Mouse (Mus musculus) liver, adult 2 months (tissue): ENCODE results near the gene Atxn1l. TPM values are rescaled to one million over a fixed set of nuclear protein-coding genes. Genes with fewer than 3 reads are reported as not detected.

ENCODE experiments used
- DNase-seq: peaks from one replicate; pipeline ENCODE4 v3.0.0-alpha.2; 2011; ENCODE audit warnings: low read depth, low spot score; ENCODE audit errors: extremely low read depth
- H3K27ac ChIP-seq: fragments of 200-500 bp; replicated peaks from 2 replicates; pipeline ENCODE4 v1.5.1; 2012; ENCODE audit warnings: low read depth, mild to moderate bottlenecking, control low read depth, inconsistent platforms, low read length; ENCODE audit not compliant: insufficient read depth
- H3K27me3 ChIP-seq: fragments of 200-500 bp; 2 replicates; pipeline ENCODE4 v1.6.1; 2012; ENCODE audit warnings: mild to moderate bottlenecking, moderate library complexity, low read length, inconsistent platforms; ENCODE audit not compliant: control insufficient read depth, insufficient read depth
- H3K36me3 ChIP-seq: fragments of 200-500 bp; 2 replicates; pipeline ENCODE4 v1.6.1; 2012; ENCODE audit warnings: low read length, inconsistent platforms; ENCODE audit not compliant: control insufficient read depth, insufficient read depth
- H3K4me1 ChIP-seq: fragments of 200-500 bp; 2 replicates; pipeline ENCODE4 v1.6.1; 2011; ENCODE audit warnings: low read length; ENCODE audit not compliant: control insufficient read depth, insufficient read depth
- H3K4me3 ChIP-seq: fragments of 200-500 bp; 2 replicates; pipeline ENCODE4 v1.5.1; 2011; ENCODE audit warnings: low read depth, mild to moderate bottlenecking, control low read depth, low read length, moderate library complexity; ENCODE audit not compliant: insufficient read depth
- H3K79me2 ChIP-seq: fragments of 200-500 bp; 2 replicates; pipeline ENCODE4 v1.6.1; 2012; ENCODE audit warnings: inconsistent platforms, mild to moderate bottlenecking, low read length, moderate library complexity; ENCODE audit not compliant: control insufficient read depth, insufficient read depth
- H3K9ac ChIP-seq: fragments of 200-500 bp; 2 replicates; pipeline ENCODE4 v1.6.1; 2012; ENCODE audit warnings: low read depth, mild to moderate bottlenecking, control low read depth, inconsistent platforms, low read length
- CTCF ChIP-seq: fragments of 200-500 bp; IDR thresholded peaks from 2 replicates; pipeline ENCODE4 v1.5.1; 2011; ENCODE audit warnings: low read depth, low read length, control low read depth
- POLR2A ChIP-seq: fragments of 200-500 bp; IDR thresholded peaks from 2 replicates; pipeline ENCODE4 v1.6.1; 2011; ENCODE audit warnings: low read length, control low read depth; ENCODE audit not compliant: insufficient read depth; ENCODE audit errors: extremely low read depth
- WGBS: fragments of 180-500 bp; shearing (Covaris S2); methylation state at CpG from one replicate; pipeline ENCODE4 v1.1.7; 2018; 5-methylcytosine and 5-hydroxymethylcytosine counted together
- polyA plus RNA-seq: library from polyadenylated mRNA; depleted of rRNA; stranded (reverse); fragments of >200 nt; gene quantifications from 2 replicates; pipeline ENCODE4 v1.2.3, GENCODE M21; 2012
- total RNA-seq: library from RNA; depleted of rRNA; stranded (reverse); fragments of >200 nt; gene quantifications from 2 replicates; pipeline ENCODE4 v1.2.3, GENCODE M21; 2014

The Atxn1l gene
- total and polyA plus RNA-seq, 2 experiments, result 6.2 to 6.3 TPM

DNA sequence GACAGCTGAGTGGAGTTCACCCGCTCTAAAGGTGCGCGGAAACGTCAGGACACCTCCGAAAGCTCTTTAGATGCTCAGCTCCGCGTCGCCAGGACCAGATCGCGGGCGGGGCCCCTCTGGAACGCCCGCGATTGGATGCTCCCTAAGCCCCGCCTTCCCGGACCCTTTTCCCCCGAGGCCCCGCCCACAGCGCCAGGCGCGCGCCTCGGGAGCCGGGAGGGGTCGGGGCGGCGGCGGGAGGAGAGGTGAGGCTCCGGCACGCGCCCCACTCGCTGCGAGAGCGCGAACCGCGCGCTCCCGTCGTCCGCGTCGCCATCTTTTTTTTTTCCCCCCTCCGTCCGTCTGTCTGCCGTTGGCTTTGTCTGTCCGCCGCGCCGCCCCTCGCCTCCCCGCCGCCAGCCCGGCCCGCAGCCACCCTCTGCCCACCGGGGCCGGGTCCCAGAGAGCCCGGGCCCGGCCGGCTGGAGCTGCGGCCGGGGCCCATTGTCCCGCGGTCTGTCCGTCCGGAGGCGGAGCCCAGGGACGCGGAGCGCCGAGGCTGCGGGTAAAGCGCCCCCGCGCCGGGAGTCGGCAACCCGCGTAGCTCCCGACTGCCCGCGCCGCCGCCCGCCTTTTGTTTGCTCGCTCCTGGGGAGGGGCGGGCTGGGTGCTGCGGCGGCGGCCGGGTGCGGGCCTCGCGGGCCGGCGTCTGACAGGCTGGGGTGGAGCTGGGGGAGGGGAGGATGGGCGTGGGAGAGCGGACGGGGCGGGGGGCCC is 32.0 kb downstream of the Atxn1l start, which contains the start of gene Zfp821:
TSS of gene Zfp821 (plus strand) at position 227 of the 756 bp plus-strand sequence.
- Histone ChIP-seq H3K4me3 (peak within 1 kb of the TSS; percentile 80), H3K27me3 (no peaks in the 10 kb centered on the region), H3K9ac (peak within 1 kb of the TSS; percentile 96), H3K4me1 (peaks cover 4% of the 10 kb centered on the region), H3K79me2 (no peaks in the 10 kb centered on the region), H3K36me3 (peaks cover 7% of the 10 kb centered on the region; the same call in 1 of the 2 replicates), H3K27ac (no peak within 1 kb of the TSS)
- TF ChIP-seq CTCF (no peak), POLR2A (peak; percentile 25; the same call in 1 of the 2 replicates)
- DNase-seq, result peak; percentile 43
- under 1% methylated on average over 83 of the region's 100 CpGs for WGBS

DNA sequence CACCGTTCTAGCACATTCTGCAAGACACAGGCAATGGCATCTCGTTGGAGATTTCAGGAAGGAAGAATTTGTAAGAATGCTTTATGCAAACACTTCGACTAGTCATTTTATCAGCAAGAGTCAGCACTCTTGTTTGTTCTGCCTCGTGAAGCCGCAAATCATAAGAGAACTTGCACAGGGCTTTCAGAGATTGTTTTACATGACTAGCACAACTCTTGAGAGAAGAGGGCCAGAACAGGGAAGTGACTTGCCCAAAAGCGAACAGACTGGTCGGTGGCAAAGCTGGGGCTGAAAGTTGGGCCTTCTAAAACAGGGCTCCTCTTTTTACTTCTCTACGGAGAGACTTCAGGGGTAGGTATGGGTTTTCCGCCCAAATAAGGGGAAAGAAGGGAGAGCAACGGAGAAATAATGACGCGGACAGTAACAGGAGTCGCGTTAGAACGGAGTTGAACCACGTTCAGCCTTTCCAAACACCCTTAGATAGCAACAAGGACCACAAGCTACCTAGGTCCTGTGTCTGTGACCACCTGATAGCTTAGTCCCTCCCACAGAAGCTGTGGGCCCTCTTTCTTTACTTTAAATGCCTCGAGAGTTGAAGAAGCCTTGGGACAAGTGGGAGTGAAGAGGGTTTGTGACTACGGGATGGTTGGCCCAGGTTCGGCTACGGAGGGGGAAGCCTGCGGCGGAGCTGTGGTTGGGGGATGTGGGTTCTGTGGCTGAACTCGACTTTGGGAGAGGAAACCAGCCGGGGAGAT is 32.8 kb downstream of the Atxn1l start:
- no peaks in the 10 kb centered on the region for H3K79me2 ChIP-seq
- peak overlapping the region; percentile 80 for H3K4me3 ChIP-seq
- WGBS, result 16% methylated on average over 24 of the region's 24 CpGs
- H3K9ac ChIP-seq, result no peak overlapping the region
- peaks cover 4% of the 10 kb centered on the region for H3K4me1 ChIP-seq
- no peak for DNase-seq
- H3K36me3 ChIP-seq, result peaks cover 3% of the 10 kb centered on the region; the same call in 1 of the 2 replicates
- H3K27me3 ChIP-seq, result no peaks in the 10 kb centered on the region
- no peak for TF ChIP-seq POLR2A
- TF ChIP-seq CTCF, result no peak
- no peak overlapping the region for H3K27ac ChIP-seq

DNA sequence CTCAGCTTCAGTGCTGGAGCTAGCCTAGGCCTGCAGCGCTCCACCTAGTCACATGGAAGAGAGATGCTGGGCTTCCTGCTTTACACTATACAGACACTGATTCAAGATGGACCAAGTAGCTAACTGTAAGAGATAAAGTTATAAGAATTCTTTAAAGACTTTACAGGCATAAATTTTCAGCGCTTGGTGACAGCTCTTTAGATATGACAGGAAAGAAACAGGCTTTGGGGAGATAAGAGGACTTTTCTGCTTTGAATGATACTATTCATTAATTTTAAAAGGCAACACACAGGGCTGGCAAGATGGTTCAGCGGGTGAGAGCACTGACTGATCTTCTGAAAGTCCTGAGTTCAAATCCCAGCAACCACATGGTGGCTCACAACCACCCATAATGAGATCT is 39.1 kb downstream of the Atxn1l start:
- no peak for DNase-seq
- Histone ChIP-seq H3K79me2 (no peaks in the 10 kb centered on the region), H3K4me3 (no peak overlapping the region), H3K4me1 (no peaks in the 10 kb centered on the region), H3K27me3 (no peaks in the 10 kb centered on the region), H3K9ac (no peak overlapping the region), H3K27ac (no peak overlapping the region), H3K36me3 (no peaks in the 10 kb centered on the region)
- WGBS, result 81% methylated on average over 3 of the region's 3 CpGs
- TF ChIP-seq POLR2A (no peak), CTCF (no peak)

DNA sequence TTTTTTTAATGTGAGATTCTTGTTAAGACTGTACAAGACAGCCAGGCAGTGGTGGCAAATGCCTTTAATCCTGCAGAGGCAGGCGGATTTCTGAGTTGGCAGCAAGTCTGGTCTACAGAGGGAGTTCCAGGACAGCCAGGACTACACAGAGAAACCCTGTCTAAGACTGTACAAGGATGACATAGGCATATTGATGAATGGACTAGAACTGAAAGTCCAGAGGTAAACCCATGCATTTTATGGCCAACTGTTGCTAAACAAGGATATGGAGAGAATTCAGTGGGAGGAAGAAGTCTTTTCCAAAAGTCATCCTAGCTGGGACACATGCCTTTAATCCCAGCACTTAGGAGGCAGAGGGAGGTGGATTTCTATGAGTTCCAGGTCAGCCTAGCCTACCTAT is 39.8 kb downstream of the Atxn1l start:
- no peaks in the 10 kb centered on the region for H3K27me3 ChIP-seq
- no peaks in the 10 kb centered on the region for H3K4me1 ChIP-seq
- H3K4me3 ChIP-seq, result no peak overlapping the region
- DNase-seq, result no peak
- H3K27ac ChIP-seq, result no peak overlapping the region
- peaks cover 3% of the 10 kb centered on the region; the same call in 1 of the 2 replicates for H3K79me2 ChIP-seq
- no peak overlapping the region for H3K9ac ChIP-seq
- TF ChIP-seq POLR2A (no peak), CTCF (no peak)
- H3K36me3 ChIP-seq, result no peaks in the 10 kb centered on the region
- WGBS, result 87% methylated on average over 1 of the region's 1 CpGs

DNA sequence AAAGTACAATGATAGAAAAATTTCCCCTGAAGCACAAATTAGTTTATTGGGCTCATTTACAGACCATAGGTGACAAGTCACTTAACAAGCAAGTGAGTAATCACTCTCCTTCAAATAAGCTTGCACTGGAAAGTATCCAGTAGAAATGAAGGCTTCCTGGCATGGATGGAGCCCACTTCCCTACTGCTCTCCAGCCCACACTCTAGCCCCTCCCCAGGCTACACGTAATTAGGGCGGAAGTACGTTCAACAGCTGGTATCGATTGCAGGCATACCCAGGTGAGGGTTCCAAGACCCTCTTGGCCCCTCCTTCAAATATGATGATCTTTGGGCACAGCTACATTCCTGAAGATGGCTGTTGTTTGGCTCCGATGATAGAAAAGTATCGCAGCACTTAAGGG is 43.4 kb downstream of the Atxn1l start:
- 81% methylated on average over 6 of the region's 6 CpGs for WGBS
- H3K79me2 ChIP-seq, result peaks cover 20% of the 10 kb centered on the region
- no peaks in the 10 kb centered on the region for H3K27me3 ChIP-seq
- no peak overlapping the region for H3K4me3 ChIP-seq
- H3K4me1 ChIP-seq, result peaks cover 13% of the 10 kb centered on the region
- H3K36me3 ChIP-seq, result no peaks in the 10 kb centered on the region
- TF ChIP-seq CTCF (no peak), POLR2A (no peak)
- no peak for DNase-seq
- H3K9ac ChIP-seq, result no peak overlapping the region
- H3K27ac ChIP-seq, result no peak overlapping the region
